Mouse (Mus musculus) intestine, postnatal 0 days (tissue): ENCODE data around the gene Hivep2. TPM values are rescaled to one million over a fixed set of nuclear protein-coding genes. Genes with fewer than 3 reads are reported as not detected.

Experiments
- ATAC-seq: fragments of 200-750 bp; cut with Nextera tagmentation; 2 replicates; pipeline ENCODE4 v1.8.0; 2017; ENCODE audit warnings: mild to moderate bottlenecking, moderate TSS enrichment, moderate library complexity
- H3K27ac ChIP-seq: fragments of 300-500 bp; sonication (generic); 2 replicates; pipeline ENCODE4 v1.5.1; 2014; ENCODE audit warnings: mild to moderate bottlenecking, low read depth, low read length, moderate library complexity
- H3K27me3 ChIP-seq: fragments of 300-500 bp; sonication (generic); replicated peaks from 2 replicates; pipeline ENCODE4 v1.6.1; 2014; ENCODE audit warnings: low read length, mixed read lengths; ENCODE audit not compliant: control insufficient read depth, insufficient read depth
- H3K36me3 ChIP-seq: fragments of 300-500 bp; sonication (generic); 2 replicates; pipeline ENCODE4 v1.6.1; 2014; ENCODE audit warnings: mild to moderate bottlenecking, moderate library complexity; ENCODE audit not compliant: control insufficient read depth, insufficient read depth
- H3K4me1 ChIP-seq: fragments of 300-500 bp; sonication (generic); replicated peaks from 2 replicates; pipeline ENCODE4 v1.6.1; 2014; ENCODE audit warnings: antibody characterized with exemption, low read length, mixed read lengths; ENCODE audit not compliant: control insufficient read depth, insufficient read depth
- H3K4me2 ChIP-seq: fragments of 300-500 bp; sonication (generic); replicated peaks from 2 replicates; pipeline ENCODE4 v1.6.1; 2014; ENCODE audit warnings: low read depth, mild to moderate bottlenecking, moderate library complexity
- H3K4me3 ChIP-seq: fragments of 300-500 bp; sonication (generic); 2 replicates; pipeline ENCODE4 v1.5.1; 2014; ENCODE audit warnings: low read depth, low read length
- H3K9ac ChIP-seq: fragments of 300-500 bp; sonication (generic); 2 replicates; pipeline ENCODE4 v1.6.1; 2014; ENCODE audit warnings: mild to moderate bottlenecking, low read depth, low read length
- H3K9me3 ChIP-seq: fragments of 300-500 bp; sonication (generic); 2 replicates; pipeline ENCODE4 v1.6.1; 2016; ENCODE audit warnings: mixed run types; ENCODE audit not compliant: control insufficient read depth
- CTCF ChIP-seq: sonication (generic); IDR thresholded peaks from 2 replicates; pipeline ENCODE4 v1.5.1; 2016; ENCODE audit warnings: low read depth, mild to moderate bottlenecking, control low read depth, antibody characterized with exemption, moderate library complexity
- WGBS: fragments of 180-500 bp; shearing (Covaris S2); extraction: QIAGEN DNeasy Blood & Tissue Kit; methylation state at CpG from one replicate; pipeline ENCODE4 v1.1.7; 2014; 5-methylcytosine and 5-hydroxymethylcytosine counted together
- polyA plus RNA-seq: library from polyadenylated mRNA; unstranded; fragments of >200 nt; fragmentation: Nextera tagmentation; extraction: Ambion mirVana; gene quantifications from 2 replicates; pipeline ENCODE4 v1.2.1, GENCODE M21; 2015

Hivep2 gene
- polyA plus RNA-seq = 3.5 and 3.8 TPM in 2 replicates

GRCm38 (mm10) chr10:13965974-13966829 is at the start of gene Hivep2:
Gene Hivep2, plus strand, starts transcription at chr10:13966075.
- WGBS = under 1% methylated on average over 64 of the region's 67 CpGs
- peak within 1 kb of the TSS; percentile 91 for H3K4me3 ChIP-seq
- H3K4me2 ChIP-seq = peak within 1 kb of the TSS; percentile 89
- H3K36me3 ChIP-seq = no peaks in the 10 kb centered on the region
- no peaks in the 10 kb centered on the region for H3K9me3 ChIP-seq
- no peaks in the 10 kb centered on the region for H3K27me3 ChIP-seq
- H3K9ac ChIP-seq = peak within 1 kb of the TSS; percentile 91
- peak within 1 kb of the TSS; percentile 88 for H3K27ac ChIP-seq
- H3K4me1 ChIP-seq = no peaks in the 10 kb centered on the region
- ATAC-seq = peak; percentile 37
- TF ChIP-seq CTCF = no peak

- no peaks in the 10 kb centered on the region for H3K36me3 ChIP-seq
- H3K4me3 ChIP-seq = no peak overlapping the region
- H3K27me3 ChIP-seq = no peaks in the 10 kb centered on the region
- WGBS = 68% methylated on average over 12 of the region's 12 CpGs
- no peaks in the 10 kb centered on the region for H3K4me1 ChIP-seq
- TF ChIP-seq CTCF = no peak
- no peak for ATAC-seq
- H3K9me3 ChIP-seq = no peaks in the 10 kb centered on the region
- 0 out of 2 replicates have a peak overlapping the region, but pooled peaks have one; percentile 9 for H3K4me2 ChIP-seq
- H3K9ac ChIP-seq = no peak overlapping the region
- no peak overlapping the region for H3K27ac ChIP-seq
These were observed 49.1 kb upstream of the Hivep2 start for GRCm38 (mm10) chr10:13916645-13917342.

- WGBS = 77% methylated on average over 9 of the region's 9 CpGs
- Histone ChIP-seq H3K27ac (no peak overlapping the region), H3K27me3 (no peaks in the 10 kb centered on the region), H3K36me3 (no peaks in the 10 kb centered on the region), H3K4me3 (no peak overlapping the region), H3K4me2 (no peak overlapping the region), H3K9me3 (no peaks in the 10 kb centered on the region), H3K4me1 (no peaks in the 10 kb centered on the region), H3K9ac (no peak overlapping the region)
- TF ChIP-seq CTCF = no peak
- no peak for ATAC-seq
These were observed 44.1 kb upstream of the Hivep2 start for GRCm38 (mm10) chr10:13921641-13922385.

- ATAC-seq = no peak
- H3K4me2 ChIP-seq = no peak overlapping the region
- H3K9ac ChIP-seq = no peak overlapping the region
- no peak overlapping the region for H3K4me3 ChIP-seq
- 76% methylated on average over 5 of the region's 5 CpGs for WGBS
- H3K4me1 ChIP-seq = no peaks in the 10 kb centered on the region
- H3K27ac ChIP-seq = no peak overlapping the region
- no peaks in the 10 kb centered on the region for H3K9me3 ChIP-seq
- no peaks in the 10 kb centered on the region for H3K36me3 ChIP-seq
- no peaks in the 10 kb centered on the region for H3K27me3 ChIP-seq
- no peak for TF ChIP-seq CTCF
These were observed 36.6 kb upstream of the Hivep2 start for GRCm38 (mm10) chr10:13929306-13929705.

GRCm38 (mm10) chr10:13932147-13932546 is 33.7 kb upstream of the Hivep2 start:
- ATAC-seq = no peak
- Histone ChIP-seq H3K9me3 (no peaks in the 10 kb centered on the region), H3K27ac (no peak overlapping the region), H3K36me3 (no peaks in the 10 kb centered on the region), H3K4me2 (no peak overlapping the region), H3K4me3 (no peak overlapping the region), H3K9ac (no peak overlapping the region), H3K4me1 (no peaks in the 10 kb centered on the region), H3K27me3 (no peaks in the 10 kb centered on the region)
- TF ChIP-seq CTCF = no peak
- 67% methylated on average over 3 of the region's 3 CpGs for WGBS

- Histone ChIP-seq H3K9me3 (no peaks in the 10 kb centered on the region), H3K4me1 (no peaks in the 10 kb centered on the region), H3K27ac (no peak overlapping the region), H3K9ac (no peak overlapping the region), H3K36me3 (no peaks in the 10 kb centered on the region), H3K4me2 (no peak overlapping the region), H3K27me3 (no peaks in the 10 kb centered on the region), H3K4me3 (no peak overlapping the region)
- WGBS = 84% methylated on average over 7 of the region's 7 CpGs
- no peak for ATAC-seq
- TF ChIP-seq CTCF = no peak
These were observed 32.6 kb upstream of the Hivep2 start for GRCm38 (mm10) chr10:13933320-13933719.
